Mouse (Mus musculus): ENCODE data around the gene Pdcd2. TPM values are rescaled to one million over a fixed set of nuclear protein-coding genes. Genes with fewer than 3 reads are reported as not detected.

The Pdcd2 gene
- polyA plus RNA-seq, 1 experiment from 2014 or later = 64.0 TPM

DNA sequence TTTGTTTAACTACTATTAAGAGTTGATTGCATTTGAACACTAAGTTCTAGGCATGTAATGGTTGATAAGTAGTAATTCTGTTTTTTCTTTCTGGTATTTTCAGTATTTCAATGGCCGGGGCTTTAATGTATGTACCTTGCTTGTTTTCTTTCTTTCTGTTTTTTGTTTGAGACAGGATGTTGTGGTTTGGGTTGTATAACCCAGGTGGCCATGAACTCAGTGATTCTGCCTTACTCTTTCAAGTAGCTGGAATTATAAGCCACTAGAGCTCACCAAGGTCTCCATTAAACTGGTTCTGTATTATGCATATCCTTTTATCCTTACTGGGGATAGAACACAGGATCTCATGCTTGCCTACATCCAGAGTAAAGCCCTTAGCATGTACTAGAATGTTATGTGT lies 8.3 kb downstream of the Pdcd2 start:
- no peak overlapping the region for H3K4me3 ChIP-seq (ENCODE audit: low read depth, low read length)
- H3K9ac ChIP-seq (ENCODE audit: low read depth, low read length) = no peak overlapping the region
- H3K36me3 ChIP-seq (ENCODE audit: control insufficient read depth, insufficient read depth, low read length) = peaks cover 48% of the 10 kb centered on the region
- no peak overlapping the region for H3K27ac ChIP-seq (ENCODE audit: low read depth, low read length)
- no peaks in the 10 kb centered on the region for H3K4me1 ChIP-seq (replicated peaks; ENCODE audit: control insufficient read depth, insufficient read depth, low read length)
- no peak overlapping the region for H3K4me2 ChIP-seq
- DNase-seq (ENCODE audit: low spot score) = no peak
- H3K9me3 ChIP-seq (ENCODE audit: control insufficient read depth, low read length) = no peaks in the 10 kb centered on the region
- no peak for ATAC-seq (replicated peaks; ENCODE audit: low FRiP score)
- WGBS = 79% methylated on average over 1 of the region's 1 CpGs
- H3K27me3 ChIP-seq (replicated peaks; ENCODE audit: control insufficient read depth, insufficient read depth, low read length) = no peaks in the 10 kb centered on the region

DNA sequence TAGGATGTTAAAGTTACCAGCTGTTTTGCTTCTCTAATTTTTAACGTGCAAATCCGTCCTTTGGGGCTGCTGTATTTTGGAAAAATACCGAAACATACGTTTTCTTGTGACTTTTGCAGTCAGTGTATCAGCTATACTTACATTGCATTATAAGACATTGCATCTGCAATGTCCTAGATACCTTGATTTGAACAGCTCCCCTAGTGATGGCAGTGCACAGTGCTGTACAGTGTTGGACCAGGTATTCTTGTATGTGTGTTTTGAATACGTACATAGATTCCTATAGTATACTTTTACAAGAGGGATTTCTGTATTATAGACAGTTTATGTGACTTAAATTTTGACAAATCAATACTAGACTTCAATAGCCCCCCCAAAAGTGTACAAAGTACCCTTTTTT lies 8.9 kb downstream of the Pdcd2 start:
- H3K4me3 ChIP-seq (ENCODE audit: low read depth, low read length) = no peak overlapping the region
- no peak overlapping the region for H3K9ac ChIP-seq (ENCODE audit: low read depth, low read length)
- no peak for DNase-seq (ENCODE audit: low spot score)
- no peak overlapping the region for H3K4me2 ChIP-seq
- no peaks in the 10 kb centered on the region for H3K9me3 ChIP-seq (ENCODE audit: control insufficient read depth, low read length)
- 91% methylated on average over 5 of the region's 5 CpGs for WGBS
- peaks cover 52% of the 10 kb centered on the region for H3K36me3 ChIP-seq (ENCODE audit: control insufficient read depth, insufficient read depth, low read length)
- H3K27me3 ChIP-seq (replicated peaks; ENCODE audit: control insufficient read depth, insufficient read depth, low read length) = no peaks in the 10 kb centered on the region
- H3K4me1 ChIP-seq (replicated peaks; ENCODE audit: control insufficient read depth, insufficient read depth, low read length) = no peaks in the 10 kb centered on the region
- ATAC-seq (replicated peaks; ENCODE audit: low FRiP score) = no peak
- no peak overlapping the region for H3K27ac ChIP-seq (ENCODE audit: low read depth, low read length)

DNA sequence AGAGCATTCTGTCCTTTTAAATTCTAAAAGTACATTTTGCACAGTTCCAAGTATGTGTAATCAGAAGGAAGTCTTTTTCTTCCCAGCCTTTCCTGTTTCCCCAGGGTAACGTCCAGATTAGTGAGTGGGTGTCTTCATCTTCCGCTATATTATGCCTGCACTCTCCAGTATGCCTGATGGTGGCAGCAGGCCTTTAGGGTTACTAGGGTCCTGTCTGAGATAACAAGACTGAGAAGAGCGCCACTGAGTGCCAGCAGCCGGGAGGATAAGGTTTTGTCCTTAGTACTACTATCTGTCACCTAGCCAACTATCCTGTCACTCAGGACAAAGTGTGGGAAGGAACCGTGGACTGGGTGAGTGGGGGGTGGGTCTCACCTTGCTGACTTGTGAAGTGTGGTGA lies 9.3 kb downstream of the Pdcd2 start:
- Histone ChIP-seq H3K9ac (ENCODE audit: low read depth, low read length) (no peak overlapping the region), H3K4me3 (ENCODE audit: low read depth, low read length) (no peak overlapping the region), H3K27ac (ENCODE audit: low read depth, low read length) (no peak overlapping the region), H3K27me3 (replicated peaks; ENCODE audit: control insufficient read depth, insufficient read depth, low read length) (no peaks in the 10 kb centered on the region), H3K4me1 (replicated peaks; ENCODE audit: control insufficient read depth, insufficient read depth, low read length) (no peaks in the 10 kb centered on the region), H3K9me3 (ENCODE audit: control insufficient read depth, low read length) (no peaks in the 10 kb centered on the region), H3K4me2 (no peak overlapping the region), H3K36me3 (ENCODE audit: control insufficient read depth, insufficient read depth, low read length) (peaks cover 52% of the 10 kb centered on the region)
- ATAC-seq (replicated peaks; ENCODE audit: low FRiP score) = 0 out of 2 replicates have a peak, but pooled peaks have one; percentile 23
- no peak for DNase-seq (ENCODE audit: low spot score)
- WGBS = 66% methylated on average over 5 of the region's 5 CpGs

DNA sequence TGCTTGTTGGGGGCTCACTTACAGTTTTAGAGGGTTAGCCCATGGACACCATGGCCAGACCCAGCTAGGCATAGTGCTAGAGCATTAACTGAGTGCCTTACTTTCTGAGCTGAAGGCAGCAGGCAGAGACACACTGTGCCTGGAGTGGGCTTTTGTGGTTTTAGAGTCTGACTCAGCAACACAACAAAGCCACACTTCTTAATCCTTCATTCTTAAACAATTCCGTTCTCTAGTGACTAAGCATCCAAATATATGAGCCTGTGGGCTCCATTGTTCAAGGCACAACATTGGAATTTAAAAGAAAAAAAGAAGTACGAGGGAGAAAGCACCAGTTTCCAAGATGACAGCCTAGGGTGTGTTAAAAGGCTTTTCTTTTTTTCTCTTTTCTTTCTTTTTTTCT lies 16.4 kb downstream of the Pdcd2 start:
- Histone ChIP-seq H3K27me3 (replicated peaks; ENCODE audit: control insufficient read depth, insufficient read depth, low read length) (no peaks in the 10 kb centered on the region), H3K4me3 (ENCODE audit: low read depth, low read length) (no peak overlapping the region), H3K9me3 (ENCODE audit: control insufficient read depth, low read length) (no peaks in the 10 kb centered on the region), H3K27ac (ENCODE audit: low read depth, low read length) (no peak overlapping the region), H3K36me3 (ENCODE audit: control insufficient read depth, insufficient read depth, low read length) (peaks cover 72% of the 10 kb centered on the region), H3K4me1 (replicated peaks; ENCODE audit: control insufficient read depth, insufficient read depth, low read length) (no peaks in the 10 kb centered on the region), H3K9ac (ENCODE audit: low read depth, low read length) (no peak overlapping the region), H3K4me2 (no peak overlapping the region)
- DNase-seq (ENCODE audit: low spot score) = no peak
- WGBS = 85% methylated on average over 2 of the region's 2 CpGs
- ATAC-seq (replicated peaks; ENCODE audit: low FRiP score) = no peak

DNA sequence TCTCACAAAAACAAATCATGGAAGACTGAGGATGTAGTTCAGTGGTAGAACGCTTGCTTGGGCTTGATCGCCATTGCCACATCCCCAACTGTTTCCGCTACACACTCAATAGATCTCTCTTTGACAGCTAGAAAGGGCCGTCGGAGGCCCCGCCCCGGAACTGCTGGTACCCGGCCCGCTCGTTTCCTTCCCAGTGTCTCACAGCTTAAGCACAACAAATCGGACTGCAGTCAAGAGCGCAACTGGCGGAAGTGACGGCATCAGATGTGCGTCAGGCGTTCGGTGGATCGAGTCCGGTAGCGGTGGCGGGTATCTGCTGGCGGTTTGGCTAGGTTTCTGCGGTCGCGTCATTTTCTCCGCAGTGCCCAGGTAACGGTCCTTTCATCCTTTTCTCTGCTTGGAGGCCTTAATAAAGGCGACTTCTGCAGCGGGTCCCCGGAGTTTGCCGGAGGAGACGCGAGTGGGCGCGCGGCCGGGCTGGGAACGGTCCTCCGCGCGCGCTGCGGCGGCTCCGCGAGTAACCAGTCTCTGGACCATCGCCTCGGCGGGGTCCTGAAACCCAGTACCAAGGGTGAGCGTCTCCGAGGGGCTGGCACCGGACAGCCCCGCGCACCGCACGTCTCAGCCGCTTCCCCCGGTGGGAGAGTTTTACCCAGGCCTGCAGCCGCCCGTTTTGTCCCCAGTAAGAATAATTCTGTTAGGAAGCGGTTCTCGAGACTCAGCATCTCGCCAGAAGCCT lies 27.3 kb downstream of the Pdcd2 start, which contains the start of the genes Psmb1 and Tbp:
Gene Psmb1 (minus strand): TSS at position 96 of the 739 bp plus-strand sequence.
Gene Tbp (plus strand): TSS at position 233 of the 739 bp plus-strand sequence.
- H3K36me3 ChIP-seq (ENCODE audit: control insufficient read depth, insufficient read depth, low read length) = peaks cover 14% of the 10 kb centered on the region; the same call in 1 of the 2 replicates
- under 1% methylated on average over 63 of the region's 63 CpGs for WGBS

DNA sequence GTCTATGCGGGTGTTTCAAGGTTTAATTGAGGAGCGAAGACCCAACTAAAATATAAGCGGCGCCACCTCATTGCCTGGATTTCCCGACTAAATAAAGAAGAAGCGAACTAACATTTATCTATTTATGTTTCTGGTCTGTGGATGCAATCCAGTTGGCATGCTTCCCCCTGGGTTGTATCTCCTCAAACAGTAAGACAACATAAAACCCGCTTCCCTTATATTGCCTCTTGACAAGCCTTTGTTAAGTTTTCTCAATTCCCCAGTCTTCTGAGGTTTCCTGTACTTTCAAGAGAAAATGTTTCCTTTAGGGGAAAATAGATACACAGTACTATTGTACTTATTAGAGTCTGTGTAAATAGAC lies 28.4 kb downstream of the Pdcd2 start:
- Histone ChIP-seq H3K36me3 (ENCODE audit: control insufficient read depth, insufficient read depth, low read length) (peaks cover 8% of the 10 kb centered on the region), H3K4me2 (peak overlapping the region; percentile 87), H3K27ac (ENCODE audit: low read depth, low read length) (peak overlapping the region; percentile 54; the same call in 1 of the 2 replicates), H3K4me1 (replicated peaks; ENCODE audit: control insufficient read depth, insufficient read depth, low read length) (peaks cover 25% of the 10 kb centered on the region), H3K4me3 (ENCODE audit: low read depth, low read length) (peak overlapping the region; percentile 89), H3K27me3 (replicated peaks; ENCODE audit: control insufficient read depth, insufficient read depth, low read length) (no peaks in the 10 kb centered on the region), H3K9ac (ENCODE audit: low read depth, low read length) (peak overlapping the region; percentile 90), H3K9me3 (ENCODE audit: control insufficient read depth, low read length) (no peaks in the 10 kb centered on the region)
- DNase-seq (ENCODE audit: low spot score) (no peak), ATAC-seq (replicated peaks; ENCODE audit: low FRiP score) (no peak)
- 44% methylated on average over 7 of the region's 7 CpGs for WGBS

More for the DNA sequence above, 27.3 kb downstream of the Pdcd2 start, which contains the start of the genes Psmb1 and Tbp:
- Histone ChIP-seq H3K4me1 (replicated peaks; ENCODE audit: control insufficient read depth, insufficient read depth, low read length) (peaks cover 25% of the 10 kb centered on the region), H3K4me2 (peak within 1 kb of the TSS; percentile 87), H3K4me3 (ENCODE audit: low read depth, low read length) (peak within 1 kb of the TSS; percentile 89), H3K27me3 (replicated peaks; ENCODE audit: control insufficient read depth, insufficient read depth, low read length) (no peaks in the 10 kb centered on the region), H3K9me3 (ENCODE audit: control insufficient read depth, low read length) (no peaks in the 10 kb centered on the region), H3K9ac (ENCODE audit: low read depth, low read length) (peak within 1 kb of the TSS; percentile 90), H3K27ac (ENCODE audit: low read depth, low read length) (peak within 1 kb of the TSS; percentile 73)
- DNase-seq (ENCODE audit: low spot score) (peak; percentile 95), ATAC-seq (replicated peaks; ENCODE audit: low FRiP score) (peak; percentile 90)

DNA sequence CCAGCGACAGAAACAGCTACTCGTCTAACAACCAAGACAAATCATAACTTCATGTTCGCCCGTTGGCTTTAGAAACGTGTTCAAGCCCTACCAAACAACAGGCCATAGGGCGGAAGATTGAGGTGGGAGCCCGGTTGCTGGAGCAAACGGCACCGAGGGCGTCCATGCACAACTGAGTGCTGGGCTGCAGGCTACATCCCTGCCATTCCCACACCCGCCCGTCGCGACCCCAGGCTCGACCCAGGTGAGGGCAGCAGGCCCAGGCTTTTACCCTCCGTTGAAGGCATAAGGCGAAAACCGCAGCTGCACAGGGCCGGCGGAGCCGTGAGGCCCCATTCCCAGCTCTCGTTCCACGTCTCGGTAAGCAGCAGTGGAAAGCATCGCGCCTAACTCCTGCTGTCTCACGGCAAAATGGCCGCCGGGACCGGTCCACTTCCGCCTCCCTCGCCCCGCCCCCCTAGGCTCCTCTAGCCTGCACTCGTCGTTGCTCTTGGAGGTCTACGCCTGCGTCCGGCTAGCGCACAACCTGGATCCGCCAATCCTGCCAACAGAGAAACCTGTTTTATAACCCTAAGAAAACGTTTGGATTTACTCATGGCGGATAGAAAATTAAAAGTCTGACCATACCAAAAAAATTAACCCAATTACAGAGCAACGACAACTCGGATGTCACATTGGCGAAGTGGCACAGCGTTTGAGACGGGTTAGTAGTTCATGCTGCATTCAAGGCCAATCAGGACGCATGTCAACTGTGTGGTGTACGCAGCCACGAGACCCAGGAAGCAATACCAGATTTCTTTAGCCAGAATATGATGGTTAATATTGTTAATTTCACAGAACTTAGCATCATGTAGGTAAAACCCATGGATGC lies 29.0 kb downstream of the Pdcd2 start:
- Histone ChIP-seq H3K36me3 (ENCODE audit: control insufficient read depth, insufficient read depth, low read length) (peaks cover 12% of the 10 kb centered on the region), H3K27me3 (replicated peaks; ENCODE audit: control insufficient read depth, insufficient read depth, low read length) (no peaks in the 10 kb centered on the region), H3K27ac (ENCODE audit: low read depth, low read length) (peak overlapping the region; percentile 76), H3K4me1 (replicated peaks; ENCODE audit: control insufficient read depth, insufficient read depth, low read length) (peaks cover 25% of the 10 kb centered on the region), H3K4me3 (ENCODE audit: low read depth, low read length) (peak overlapping the region; percentile 89), H3K9ac (ENCODE audit: low read depth, low read length) (peak overlapping the region; percentile 90), H3K9me3 (ENCODE audit: control insufficient read depth, low read length) (no peaks in the 10 kb centered on the region), H3K4me2 (peak overlapping the region; percentile 87)
- under 1% methylated on average over 50 of the region's 50 CpGs for WGBS
- peak; percentile 93 for ATAC-seq (replicated peaks; ENCODE audit: low FRiP score)
- peak; percentile 92 for DNase-seq (ENCODE audit: low spot score)

DNA sequence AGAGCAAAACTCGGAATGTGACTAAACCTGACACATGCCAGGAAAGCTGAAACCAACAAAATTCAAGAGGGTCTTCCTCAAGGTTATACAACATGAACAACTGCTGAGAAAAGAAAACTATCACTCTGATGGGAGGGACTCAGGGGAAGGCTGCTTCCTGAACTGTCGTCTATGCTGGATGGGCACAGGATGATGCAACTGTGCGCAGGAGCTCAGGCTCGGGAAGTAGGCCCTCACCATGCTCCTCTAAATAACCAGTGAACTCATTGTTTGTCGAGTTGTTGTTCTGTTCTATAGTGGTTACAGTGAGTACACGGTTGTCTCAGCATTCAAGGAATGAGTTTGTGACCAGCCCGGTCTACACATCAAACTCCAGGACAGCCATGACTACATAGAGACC lies 36.6 kb downstream of the Pdcd2 start:
- Histone ChIP-seq H3K4me3 (ENCODE audit: low read depth, low read length) (no peak overlapping the region), H3K4me2 (no peak overlapping the region), H3K36me3 (ENCODE audit: control insufficient read depth, insufficient read depth, low read length) (peaks cover 36% of the 10 kb centered on the region), H3K27ac (ENCODE audit: low read depth, low read length) (no peak overlapping the region), H3K9me3 (ENCODE audit: control insufficient read depth, low read length) (no peaks in the 10 kb centered on the region), H3K9ac (ENCODE audit: low read depth, low read length) (no peak overlapping the region), H3K27me3 (replicated peaks; ENCODE audit: control insufficient read depth, insufficient read depth, low read length) (no peaks in the 10 kb centered on the region), H3K4me1 (replicated peaks; ENCODE audit: control insufficient read depth, insufficient read depth, low read length) (no peaks in the 10 kb centered on the region)
- no peak for DNase-seq (ENCODE audit: low spot score)
- no peak for ATAC-seq (replicated peaks; ENCODE audit: low FRiP score)
- WGBS = 88% methylated on average over 7 of the region's 7 CpGs
